Mouse (Mus musculus) kidney, postnatal 4 days (tissue): ENCODE data around the gene Uhrf1.

ENCODE experiments used
- DNase-seq, 2 experiments: peaks; one replicate each; pipeline ENCODE4 v3.0.0; 2021; ENCODE audit warnings: mixed read lengths in 2 of 2

The Uhrf1 gene

DNA sequence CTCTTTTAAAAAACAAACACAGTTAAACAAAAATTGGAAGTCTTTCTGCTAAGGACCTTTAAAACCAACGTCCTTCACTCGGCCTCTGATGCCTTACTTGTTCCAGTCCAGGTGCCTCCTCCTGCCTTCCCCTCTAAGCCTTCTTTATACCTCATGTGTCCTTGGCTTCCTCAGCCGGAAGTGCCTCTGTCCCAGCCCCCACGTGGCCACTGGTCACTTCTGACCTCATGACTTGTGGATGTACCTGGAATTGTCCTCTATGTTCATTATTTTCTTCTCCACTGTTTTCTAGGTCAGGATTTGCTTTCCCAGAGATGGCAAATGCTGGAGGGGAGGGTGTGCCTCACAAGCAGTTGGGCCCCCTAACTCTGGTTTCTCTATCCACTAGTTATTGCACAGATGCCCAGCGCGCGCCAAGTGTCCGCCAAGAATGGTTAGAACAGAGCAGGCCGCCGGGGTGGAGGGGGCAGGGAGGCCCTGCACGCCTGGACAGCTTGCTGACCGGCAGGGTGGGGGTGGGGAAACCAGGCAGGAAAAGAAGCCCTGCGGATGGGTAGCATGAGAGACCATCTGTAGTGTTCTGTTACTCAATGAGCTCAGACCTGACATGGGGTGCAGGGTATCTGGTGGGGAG, 641 bp upstream of the Uhrf1 start:
- peak; percentile 70 to 82 for DNase-seq

DNA sequence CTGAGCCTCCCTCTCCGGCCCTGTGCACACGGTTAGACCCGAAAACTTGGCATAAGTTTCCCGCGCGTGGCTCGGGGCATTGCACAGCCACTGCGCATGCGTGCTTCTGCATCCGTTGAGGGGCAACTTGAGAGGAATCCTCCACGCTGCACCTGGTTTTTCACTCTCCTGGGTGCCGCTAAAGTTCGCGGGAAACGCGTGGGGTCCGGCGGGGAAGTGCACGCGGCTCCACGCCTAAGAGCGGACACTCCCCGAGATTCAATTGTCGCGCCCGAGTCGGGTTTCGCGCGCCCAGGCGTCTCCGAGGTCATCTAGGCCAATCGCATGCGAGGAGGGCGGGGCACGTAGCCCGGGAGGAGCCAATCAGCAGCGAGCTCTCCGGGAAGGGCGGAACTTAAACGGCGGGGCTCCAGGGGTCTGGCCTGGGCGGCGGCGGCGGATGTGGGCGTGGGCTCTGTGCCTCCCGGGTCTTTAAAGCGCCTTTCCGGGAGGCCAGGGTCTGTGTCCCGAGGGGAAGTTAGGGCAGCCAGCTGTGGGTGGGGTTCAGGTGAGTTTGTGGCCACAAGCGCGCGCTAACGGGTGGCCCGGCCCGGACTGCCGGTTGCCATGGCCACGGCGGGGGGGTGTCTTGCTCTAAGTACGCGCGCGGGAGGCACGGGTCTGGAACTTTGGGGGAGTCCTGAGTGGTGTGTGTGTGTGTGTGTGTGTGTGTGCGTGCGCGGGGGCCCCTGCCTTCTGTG, 896 bp downstream of the Uhrf1 start:
- peak; percentile 98 to 99 for DNase-seq

DNA sequence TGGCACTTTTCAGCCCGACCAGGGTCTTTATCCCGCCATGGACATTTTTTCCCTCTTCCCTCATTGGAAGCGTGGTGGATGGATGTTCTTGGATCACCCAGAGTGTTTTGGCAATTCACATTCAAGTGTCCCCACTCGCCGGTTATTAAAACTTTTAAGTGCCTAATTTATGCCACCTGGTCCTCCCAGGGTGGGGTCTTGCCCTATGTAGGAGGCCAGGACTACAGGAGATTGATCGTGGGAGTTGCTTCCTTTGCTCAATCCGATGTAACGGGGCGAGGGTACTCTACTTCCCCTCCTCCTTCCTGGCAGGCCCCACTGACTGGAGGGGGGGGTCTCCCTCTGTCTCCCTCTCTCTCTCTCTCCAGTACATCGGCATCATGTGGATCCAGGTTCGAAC, 1.6 kb downstream of the Uhrf1 start:
- DNase-seq: no peak

DNA sequence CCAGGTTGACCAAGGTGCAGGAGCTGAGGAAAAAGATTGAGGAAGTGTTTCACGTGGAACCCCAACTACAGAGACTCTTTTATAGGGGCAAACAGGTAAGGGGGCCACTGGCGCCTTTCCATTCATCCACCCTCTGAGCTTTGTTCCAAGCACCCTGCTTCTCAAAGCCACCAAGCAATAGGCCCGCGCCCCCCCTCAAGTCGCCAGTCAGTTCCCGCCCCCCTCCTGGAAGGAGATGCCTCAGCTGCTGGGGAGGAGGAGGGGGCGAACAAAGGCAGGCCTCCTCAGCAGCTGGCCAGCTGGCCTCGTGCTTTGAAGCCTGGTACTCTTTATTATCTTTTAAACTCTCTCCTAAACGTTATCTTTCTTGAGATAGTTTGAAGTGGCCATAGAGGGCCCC, 2.0 kb downstream of the Uhrf1 start:
- DNase-seq: peak; percentile 36 to 41

DNA sequence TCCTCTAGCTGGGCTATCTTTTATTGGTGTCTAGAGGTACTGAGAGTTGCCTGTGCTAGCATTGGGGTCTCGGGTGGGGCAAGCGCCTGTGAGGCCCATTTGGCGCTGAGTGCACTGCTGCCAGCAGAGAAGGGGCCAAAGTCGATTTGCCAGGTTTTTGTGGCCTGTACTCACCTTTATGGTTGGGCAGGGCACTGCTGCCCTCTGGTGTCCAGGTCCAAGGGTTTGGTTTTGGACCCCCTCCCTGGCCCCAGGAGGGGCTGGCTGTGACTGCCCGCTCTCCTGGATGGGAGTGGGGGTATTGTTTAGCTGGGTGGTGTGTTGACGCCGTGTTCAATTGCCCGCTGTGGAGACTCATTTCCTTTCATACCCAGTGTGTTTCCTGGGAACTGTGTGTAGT, 2.7 kb downstream of the Uhrf1 start:
- DNase-seq: peak; percentile 70 to 78

DNA sequence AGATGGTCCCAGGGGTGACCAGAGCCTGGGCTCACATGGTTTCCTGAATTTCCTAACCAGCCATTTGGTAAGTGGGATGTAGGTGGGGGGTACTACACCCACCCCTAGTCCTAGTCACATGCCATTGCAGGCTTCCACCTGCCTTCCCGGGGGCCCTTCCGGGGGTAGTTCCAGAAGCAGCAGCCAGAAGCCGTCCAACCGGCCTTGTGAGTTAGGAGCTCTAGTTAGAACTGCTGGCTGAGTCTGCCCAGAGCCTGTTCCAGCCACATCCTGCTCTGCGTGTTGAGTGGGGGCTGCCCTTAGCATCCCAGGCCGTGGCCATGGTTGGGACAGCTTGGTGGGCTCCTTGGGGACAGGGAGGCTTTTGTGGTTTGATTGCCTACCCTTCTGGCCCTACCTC, 5.0 kb downstream of the Uhrf1 start:
- DNase-seq: peak; percentile 69 to 81

DNA sequence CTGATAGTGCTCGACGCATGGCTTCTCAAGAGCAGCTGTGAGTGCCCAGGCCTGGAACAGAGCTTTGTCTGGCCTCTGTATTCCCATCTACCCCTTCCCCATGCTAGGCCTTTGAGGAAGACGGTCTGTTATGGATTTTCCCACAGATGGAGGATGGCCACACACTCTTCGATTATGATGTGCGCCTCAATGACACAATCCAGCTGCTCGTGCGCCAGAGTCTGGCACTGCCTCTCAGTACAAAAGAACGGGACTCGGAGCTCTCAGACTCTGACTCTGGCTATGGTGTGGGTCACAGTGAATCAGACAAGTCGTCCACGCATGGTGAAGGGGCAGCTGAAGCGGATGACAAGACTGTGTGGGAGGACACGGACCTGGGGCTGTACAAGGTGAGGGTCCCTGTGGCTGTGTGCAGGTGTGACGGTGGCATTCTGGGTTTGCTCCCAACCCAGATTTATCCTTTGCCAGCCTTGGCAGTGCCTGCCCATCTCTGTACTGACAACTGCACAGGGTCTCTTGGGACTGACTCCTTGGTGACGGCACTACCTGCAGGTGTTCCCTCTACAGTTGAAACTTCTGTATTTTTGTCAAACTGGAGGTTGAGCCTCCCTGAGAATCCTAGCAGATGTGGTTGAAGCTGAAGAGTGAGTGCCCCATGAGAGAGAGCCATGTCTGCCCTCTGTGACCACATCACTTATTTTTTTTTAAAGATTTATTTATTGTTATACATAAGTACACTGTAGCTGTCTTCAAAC, 6.2 kb downstream of the Uhrf1 start:
- DNase-seq: no peak

DNA sequence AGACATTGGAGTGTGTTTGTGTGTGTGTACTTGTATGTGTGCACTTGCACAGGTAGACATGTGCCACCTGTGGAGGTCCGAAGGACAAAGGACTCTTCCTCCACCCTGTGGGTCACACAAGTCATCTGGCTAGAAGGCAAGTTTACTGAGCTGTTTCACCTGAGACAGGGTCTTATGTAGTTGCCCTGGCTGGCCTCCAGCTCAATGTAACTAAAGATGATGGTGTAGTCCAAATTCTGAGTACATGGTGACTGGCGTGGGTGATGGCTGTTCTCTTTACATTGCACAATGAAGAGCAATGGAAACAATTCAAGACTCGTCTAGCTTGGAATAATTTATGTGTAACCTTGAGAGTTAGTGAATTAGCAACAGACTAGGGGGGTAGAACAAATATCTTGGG, 21.3 kb downstream of the Uhrf1 start:
- DNase-seq: no peak

DNA sequence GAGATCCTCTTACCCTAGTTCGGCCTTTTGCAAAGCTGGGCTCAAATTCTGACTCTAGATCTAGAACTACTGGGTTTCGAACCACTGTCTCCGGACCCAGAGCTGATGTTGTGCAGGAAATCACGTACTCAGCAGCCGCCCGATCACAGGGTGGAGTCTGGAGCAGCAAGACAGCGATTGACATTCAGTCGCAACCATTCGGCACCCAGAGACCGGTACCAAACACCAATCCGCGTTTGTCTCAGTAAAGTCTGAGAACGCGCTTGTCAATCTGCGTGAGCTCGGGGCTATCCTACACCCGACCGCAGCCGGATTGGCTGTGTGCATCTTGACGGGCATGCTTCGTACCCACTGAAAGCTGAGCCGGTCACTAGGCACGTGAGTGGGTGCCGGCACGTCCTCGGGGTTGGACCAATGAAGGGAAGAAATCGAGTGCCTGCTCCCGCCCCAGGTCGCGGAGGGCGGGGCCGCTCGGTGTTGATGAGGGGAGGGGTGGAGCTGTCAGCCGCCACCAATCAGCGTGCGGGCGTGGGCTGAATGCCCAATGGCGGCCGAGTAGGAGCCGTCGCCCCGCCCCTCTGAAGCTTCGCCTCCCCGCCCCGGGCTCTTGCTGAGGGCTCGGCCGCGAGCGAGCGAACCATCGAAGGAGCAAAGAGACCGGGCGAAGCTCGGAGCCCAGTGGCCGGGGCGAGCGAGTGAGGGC, 22.5 kb downstream of the Uhrf1 start, which contains the start of gene Kdm4b:
Gene Kdm4b (plus strand): TSS at position 613 of the 703 bp plus-strand sequence.
- peak; percentile 99 to 100 for DNase-seq

DNA sequence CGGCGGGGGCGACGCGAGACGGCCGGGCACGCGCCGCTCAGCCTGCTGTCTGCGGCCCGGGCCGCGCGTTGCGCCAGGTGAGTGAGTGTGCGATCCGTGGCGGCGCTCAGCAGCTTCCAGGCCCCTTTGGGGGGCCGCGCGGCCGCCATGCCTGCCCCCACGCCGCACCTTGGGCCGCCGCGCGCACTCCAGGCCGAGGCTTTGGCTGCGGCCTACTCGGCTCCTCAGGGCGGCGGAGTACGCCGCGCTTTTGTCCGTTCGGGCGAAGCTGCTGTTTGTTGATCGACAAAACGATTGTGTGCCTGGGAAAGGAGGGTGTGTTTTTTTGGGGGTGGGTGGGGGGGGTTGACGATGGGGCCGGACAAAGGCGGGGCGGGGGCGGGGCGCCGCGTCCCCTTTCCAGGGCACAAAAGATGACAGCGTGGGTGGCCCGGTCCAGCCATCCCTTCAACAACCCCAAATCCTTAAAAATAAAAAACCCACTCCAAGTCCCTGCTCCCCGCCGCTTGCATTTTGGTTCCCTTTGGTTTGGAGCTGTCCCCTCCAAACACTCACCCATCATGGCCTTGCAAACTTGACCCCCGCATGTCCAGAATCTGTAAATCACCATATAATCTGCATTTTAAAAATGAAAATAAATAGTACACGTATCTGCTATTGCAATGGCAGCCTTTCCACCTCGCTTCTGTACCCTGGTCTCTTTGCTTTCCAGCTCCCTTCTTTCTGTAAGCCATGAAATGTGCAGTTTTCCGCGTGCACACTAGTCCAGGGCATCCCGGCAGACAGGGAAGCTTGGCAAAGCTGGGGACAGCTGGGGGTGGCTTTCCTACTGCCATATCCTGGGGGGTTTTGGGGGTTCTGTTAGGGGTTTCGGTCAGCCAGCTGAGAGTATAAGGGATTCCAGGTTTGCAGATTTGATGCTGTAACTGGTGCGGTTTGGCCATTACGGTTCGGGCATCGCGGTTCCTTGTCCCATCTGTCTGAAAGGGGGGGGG, 23.3 kb downstream of the Uhrf1 start:
- DNase-seq: peak; percentile 64 to 72

DNA sequence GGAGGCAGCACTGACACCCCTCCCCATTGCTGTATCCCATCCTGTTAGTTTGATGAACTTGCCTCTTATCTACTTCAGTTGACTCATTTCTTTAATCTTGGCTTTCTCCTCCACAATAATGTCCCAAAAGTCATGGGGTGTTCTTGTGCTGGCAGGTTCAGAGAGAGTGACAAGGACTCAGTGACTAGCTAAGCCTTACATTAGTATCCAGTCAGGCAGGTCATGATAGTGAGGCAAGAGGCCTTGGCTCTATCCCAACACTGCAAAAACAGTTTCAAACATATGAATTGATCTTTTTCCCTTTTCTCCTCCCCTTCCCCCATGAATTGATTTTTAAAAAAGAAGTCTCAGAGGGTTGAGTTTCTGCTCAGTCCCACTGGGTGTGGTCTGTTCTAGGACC, 26.1 kb downstream of the Uhrf1 start:
- DNase-seq: no peak

DNA sequence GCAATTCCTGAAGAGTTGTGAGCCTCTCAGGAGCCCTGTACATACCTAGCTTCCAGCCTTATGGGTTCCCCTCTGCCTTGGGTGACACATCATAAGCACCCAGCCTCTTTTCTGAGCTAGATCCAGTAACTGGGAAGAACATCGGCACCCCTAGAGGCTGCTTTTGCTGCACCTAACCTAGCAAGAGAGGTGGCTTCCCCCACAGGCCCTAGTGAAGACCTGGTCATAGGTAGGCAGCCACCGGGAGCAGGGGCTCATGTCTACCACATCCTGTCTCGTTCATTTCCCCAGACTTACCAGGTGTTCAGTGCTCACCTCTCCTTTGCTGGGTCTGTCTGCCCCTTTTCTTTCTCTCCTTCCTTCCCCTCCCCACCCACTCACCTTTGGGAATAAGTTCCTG, 27.2 kb downstream of the Uhrf1 start:
- DNase-seq: no peak

DNA sequence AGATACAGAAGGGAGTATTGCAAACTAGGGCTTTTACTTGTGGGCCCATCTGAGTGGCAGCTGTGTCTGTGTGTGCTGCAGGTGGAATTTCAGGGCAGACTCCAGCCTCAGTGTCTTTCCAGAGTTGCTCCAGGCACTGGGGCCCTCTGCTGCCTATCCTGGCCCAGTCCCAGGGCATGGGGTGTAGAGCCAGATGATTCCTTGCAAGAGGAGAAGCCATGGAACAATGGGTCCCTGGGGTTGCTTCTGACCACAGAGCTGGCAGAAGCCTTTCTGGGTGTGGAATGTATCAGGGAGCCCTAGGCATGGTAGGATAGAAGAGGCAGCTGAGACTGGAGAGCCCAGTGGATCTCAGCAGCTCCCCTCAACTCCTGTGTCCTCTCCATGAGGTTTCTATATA, 28.1 kb downstream of the Uhrf1 start:
- no peak for DNase-seq

DNA sequence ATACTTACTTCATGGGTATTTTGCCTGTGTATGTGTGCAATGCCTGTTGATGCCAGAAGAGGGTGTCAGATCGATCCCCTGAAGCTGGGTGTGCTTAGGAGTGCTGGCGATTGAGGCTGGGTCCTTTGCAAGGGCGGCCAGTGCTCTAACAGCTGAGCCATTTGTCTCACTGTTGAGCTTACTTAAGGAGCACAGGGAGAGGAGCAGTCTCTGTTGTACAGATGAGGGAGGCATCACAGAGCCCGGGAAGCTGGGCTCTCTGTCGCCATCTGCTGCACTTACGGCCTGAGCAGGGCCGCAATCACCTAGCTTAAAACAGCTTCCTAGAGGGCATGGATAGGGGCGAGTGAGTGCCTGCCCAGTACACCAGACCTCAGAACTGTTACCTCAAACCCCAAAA, 29.9 kb downstream of the Uhrf1 start:
- peak in 1 of 2 experiments; percentile 28 for DNase-seq

DNA sequence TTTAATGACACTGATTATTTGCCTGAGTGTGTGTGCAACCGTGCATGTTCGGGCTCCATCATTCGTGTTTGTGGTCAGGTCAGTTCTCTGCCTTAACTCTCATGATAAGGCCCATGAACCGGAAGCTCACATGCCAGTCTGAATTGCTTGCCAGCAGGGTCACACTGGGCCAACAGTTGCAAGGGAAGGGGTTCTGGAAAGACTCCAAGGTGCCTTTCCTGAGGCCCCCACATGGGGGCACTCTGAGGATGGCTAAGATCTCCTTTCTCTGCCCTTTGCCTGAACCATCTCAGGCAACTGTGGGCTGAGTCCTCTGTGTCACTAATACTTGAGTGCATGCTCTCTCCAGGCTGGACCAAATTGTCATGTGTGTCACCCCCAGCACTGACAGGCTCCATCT, 34.1 kb downstream of the Uhrf1 start:
- peak; percentile 69 to 77 for DNase-seq

DNA sequence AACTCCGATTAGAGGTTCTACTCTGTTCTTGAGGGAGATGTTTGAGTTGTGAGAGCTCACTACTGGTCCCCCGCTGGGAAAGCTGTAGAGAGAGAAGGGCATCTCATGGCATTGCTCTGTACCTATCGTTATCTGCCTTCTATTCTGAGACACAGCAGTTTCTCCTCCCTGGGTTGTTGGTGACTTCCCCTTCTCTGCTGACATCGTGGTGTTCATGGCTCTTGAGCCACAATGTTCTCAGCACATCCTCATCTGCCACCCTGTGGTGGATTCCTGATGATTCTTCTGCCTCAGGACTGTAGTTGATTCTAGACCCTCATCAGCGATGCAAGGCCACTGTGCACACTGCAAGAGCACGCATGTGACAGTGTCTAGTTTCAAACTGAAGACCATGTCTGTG, 34.7 kb downstream of the Uhrf1 start:
- no peak for DNase-seq

DNA sequence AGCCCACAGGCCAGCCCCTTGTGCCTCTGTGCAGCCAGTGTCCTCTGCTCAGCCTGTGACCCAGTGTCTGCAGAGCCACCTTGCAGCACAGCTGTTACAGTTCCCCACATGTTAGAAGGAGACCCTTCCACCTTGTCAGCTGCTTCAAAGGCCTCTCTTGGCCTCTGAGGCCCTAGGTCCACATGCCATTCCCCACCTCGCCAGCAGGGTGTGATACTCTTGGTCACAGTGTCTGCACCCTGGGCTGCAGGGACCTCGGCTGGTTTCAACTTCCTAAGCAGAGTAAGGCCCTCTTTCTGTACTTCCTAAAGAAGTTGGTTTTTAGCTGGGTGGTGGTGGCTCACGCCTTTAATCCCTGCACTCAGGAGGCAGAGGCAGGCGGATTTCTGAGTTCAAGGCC, 35.8 kb downstream of the Uhrf1 start:
- peak; percentile 75 to 80 for DNase-seq

DNA sequence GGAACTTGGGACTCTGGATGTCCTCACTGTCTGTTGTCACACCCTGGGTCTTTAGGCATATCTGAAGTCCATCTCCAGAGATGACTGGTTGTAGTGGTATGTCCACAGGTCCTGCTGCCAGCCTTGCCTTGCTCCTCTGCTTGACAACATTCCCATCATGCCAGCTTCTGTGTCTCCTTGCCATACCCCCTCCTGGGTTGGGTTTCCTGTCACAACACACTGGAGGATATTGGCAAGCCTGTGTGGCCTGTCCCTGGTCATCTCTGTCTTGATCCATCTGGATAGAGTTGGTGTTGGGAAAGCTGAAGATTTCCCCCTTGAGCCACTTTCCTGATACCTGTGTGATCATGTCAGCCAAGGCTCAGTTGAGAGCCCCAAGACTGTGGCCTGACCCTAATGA, 37.6 kb downstream of the Uhrf1 start:
- no peak for DNase-seq

DNA sequence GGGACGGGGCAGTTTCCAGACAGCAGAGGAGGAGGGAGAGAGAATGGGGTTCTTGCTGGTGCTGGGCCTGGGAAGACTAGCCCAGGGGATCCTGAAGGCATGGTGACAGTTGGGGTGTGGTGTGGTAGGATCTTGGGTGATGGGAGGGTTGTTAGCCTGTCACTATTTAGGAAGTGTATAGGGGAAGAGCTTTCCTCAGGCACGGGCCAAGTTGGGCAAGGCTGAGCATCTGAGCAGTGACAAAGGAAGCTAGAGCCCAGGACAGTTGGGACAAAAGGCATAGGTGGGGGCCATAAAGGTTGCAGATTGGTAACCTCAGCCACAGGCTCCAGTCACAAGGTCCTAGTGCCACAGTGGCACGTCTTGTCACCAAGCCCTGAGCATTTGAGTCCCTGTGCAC, 40.3 kb downstream of the Uhrf1 start:
- no peak for DNase-seq

DNA sequence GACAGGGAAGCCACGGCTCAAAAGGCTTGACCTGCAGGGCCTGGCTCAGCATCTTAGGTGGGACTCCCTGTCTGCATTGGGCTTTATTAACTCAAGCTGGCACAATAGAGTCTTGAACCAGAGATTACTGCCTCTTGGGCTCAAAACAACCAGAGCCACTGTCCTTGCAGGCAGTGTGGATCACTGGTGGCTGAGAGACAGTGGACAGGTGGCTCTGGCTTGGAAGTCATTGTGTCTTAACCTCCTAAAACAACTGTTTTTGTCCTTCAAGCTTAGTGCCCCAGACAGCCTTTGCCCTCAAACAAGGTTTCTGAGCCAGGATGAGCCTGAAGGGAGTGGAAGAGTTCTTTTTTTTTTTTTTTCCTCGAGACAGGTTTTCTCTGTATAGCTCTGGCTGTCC, 42.2 kb downstream of the Uhrf1 start:
- no peak for DNase-seq

DNA sequence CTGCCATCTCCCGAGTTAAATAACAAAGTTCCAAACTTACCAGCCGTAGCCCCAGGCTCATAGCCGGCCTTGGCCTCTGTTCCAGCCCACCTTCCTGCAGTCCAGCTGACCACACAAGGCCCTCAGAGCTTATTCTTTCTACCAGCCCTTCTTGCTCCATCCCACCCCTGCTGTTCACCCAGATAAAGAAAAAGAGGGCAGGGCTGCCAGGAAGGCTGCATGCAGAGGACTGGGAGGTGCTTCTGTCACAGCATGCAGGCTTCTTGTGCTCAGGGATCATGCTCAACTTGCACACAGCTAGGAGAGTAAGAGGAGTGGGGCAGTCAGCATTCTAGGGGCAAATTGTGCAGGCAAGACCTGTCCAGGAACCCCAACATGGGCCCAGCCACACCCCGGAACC, 45.0 kb downstream of the Uhrf1 start:
- DNase-seq: no peak

DNA sequence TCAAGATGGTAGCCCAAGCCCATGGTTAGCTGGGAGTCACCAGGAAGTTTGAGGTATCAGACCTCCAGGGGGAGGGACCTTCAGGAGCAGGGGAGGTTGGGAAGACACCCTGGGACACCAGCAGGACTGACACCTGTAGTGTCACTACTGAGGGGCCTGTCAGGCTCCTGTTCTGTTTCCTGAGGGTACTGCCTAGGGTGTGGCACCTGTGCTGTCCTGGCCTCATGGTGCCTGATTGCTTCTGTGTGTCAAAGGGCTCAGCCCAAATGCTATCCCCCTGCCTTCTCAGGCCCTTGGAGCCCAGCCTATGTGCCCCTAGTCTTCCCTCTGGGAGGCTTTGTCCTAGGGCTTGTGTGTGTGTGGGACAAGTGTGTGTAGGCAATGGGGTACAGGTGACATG, 45.5 kb downstream of the Uhrf1 start:
- no peak for DNase-seq
